Mouse (Mus musculus) bone marrow macrophage, adult 2 months (primary cell): Measurements from ENCODE around the gene Acadm.

ENCODE experiments used
- CTCF ChIP-seq: IDR thresholded peaks from 2 replicates; pipeline ENCODE4 v1.5.1; 2012; ENCODE audit warnings: low read depth, mild to moderate bottlenecking, low read length, moderate library complexity
- POLR2A ChIP-seq: IDR thresholded peaks from 2 replicates; pipeline ENCODE4 v1.6.1; 2012; ENCODE audit warnings: mild to moderate bottlenecking, low read depth, low read length, borderline replicate concordance

DNA sequence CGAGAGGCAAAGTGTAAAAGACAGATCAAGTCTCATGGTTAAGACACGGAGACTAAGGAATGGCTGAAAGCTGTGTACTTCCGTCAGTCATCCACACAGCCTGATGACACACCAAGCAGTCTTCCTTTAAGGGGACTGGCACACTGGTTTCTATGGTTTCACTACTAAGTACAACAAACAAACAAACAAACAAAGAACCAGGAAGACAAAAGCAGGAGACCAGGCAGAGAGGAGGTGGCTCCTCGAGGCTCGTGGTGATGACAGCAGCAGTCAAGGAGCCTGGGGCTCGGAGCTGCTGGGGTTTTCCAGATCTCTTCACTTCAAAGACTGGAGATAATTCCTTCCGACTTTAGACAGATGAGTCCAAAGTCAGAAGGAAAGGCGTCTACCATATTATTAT, 4.4 kb downstream of the Acadm start:
- TF ChIP-seq CTCF (no peak), POLR2A (no peak)
